Mouse (Mus musculus): Measurements from ENCODE around the gene Pdzd3.

GRCm38 (mm10) chr9:44287003-44287400 is 35.7 kb upstream of the Pdzd3 start:
- TF ChIP-seq POLR2A (IDR thresholded peaks at IDR 0.05; ENCODE audit: low read depth, low read length) (no peak), CTCF (IDR thresholded peaks at IDR 0.05; ENCODE audit: extremely low read depth, insufficient read length, insufficient replicate concordance, low read depth, low read length) (no peak)

Data from small intestine, adult 2 months (tissue).